Mouse (Mus musculus) C2C12 (cell line): Measurements from ENCODE around the gene Syce3.

Experiments
- CTCF ChIP-seq: IDR thresholded peaks from one replicate; pipeline ENCODE4 v1.5.1; 2011; ENCODE audit not compliant: control insufficient read depth, insufficient read depth, insufficient read length
- MAX ChIP-seq: IDR thresholded peaks from one replicate; pipeline ENCODE4 v1.6.1; 2011; ENCODE audit warnings: mild to moderate bottlenecking, control low read depth
- MYOD1 ChIP-seq: IDR thresholded peaks from one replicate; pipeline ENCODE4 v1.6.1; 2011; ENCODE audit warnings: low read depth; ENCODE audit not compliant: control insufficient read depth, insufficient read length

GRCm38 (mm10) chr15:89365141-89365551, 45.2 kb downstream of the Syce3 start:
- TF ChIP-seq MAX (no peak), CTCF (no peak), MYOD1 (no peak)
